Mouse (Mus musculus): ENCODE results near the gene Sema3f.

Gene Sema3f

GRCm38 (mm10) chr9:107688939-107689338, 21.3 kb downstream of the Sema3f start:
- no peak for DNase-seq

- DNase-seq: no peak
Measured at GRCm38 (mm10) chr9:107688415-107688814, 21.9 kb downstream of the Sema3f start.

GRCm38 (mm10) chr9:107685231-107685981, 24.9 kb downstream of the Sema3f start:
- DNase-seq: peak; percentile 83

GRCm38 (mm10) chr9:107682405-107682804, 27.9 kb downstream of the Sema3f start:
- no peak for DNase-seq

GRCm38 (mm10) chr9:107679501-107679900, 30.8 kb downstream of the Sema3f start, which contains the start of gene Gnat1:
Gene Gnat1, minus strand, starts transcription at chr9:107679712.
- no peak for DNase-seq

- no peak for DNase-seq
Measured at GRCm38 (mm10) chr9:107678861-107679260, 31.4 kb downstream of the Sema3f start.

- peak; percentile 87 for DNase-seq
Measured at GRCm38 (mm10) chr9:107677819-107678526, 32.3 kb downstream of the Sema3f start.

GRCm38 (mm10) chr9:107677091-107677784, 33.0 kb downstream of the Sema3f start:
- DNase-seq: no peak

GRCm38 (mm10) chr9:107676302-107676701, 34.0 kb downstream of the Sema3f start:
- DNase-seq: no peak

GRCm38 (mm10) chr9:107675671-107676301, 34.5 kb downstream of the Sema3f start:
- DNase-seq: peak; percentile 79

GRCm38 (mm10) chr9:107674609-107675429, 35.5 kb downstream of the Sema3f start:
- DNase-seq: peak; percentile 65

GRCm38 (mm10) chr9:107670259-107670658, 40.0 kb downstream of the Sema3f start:
- DNase-seq: peak; percentile 65

GRCm38 (mm10) chr9:107669480-107669945, 40.8 kb downstream of the Sema3f start, which contains the start of gene Slc38a3:
Gene Slc38a3, minus strand, starts transcription at chr9:107669530.
- DNase-seq: peak; percentile 41

- no peak for DNase-seq
Measured at GRCm38 (mm10) chr9:107668916-107669315, 41.4 kb downstream of the Sema3f start.

GRCm38 (mm10) chr9:107668011-107668410, 42.3 kb downstream of the Sema3f start:
- no peak for DNase-seq

- peak; percentile 83 for DNase-seq
Measured at GRCm38 (mm10) chr9:107667219-107667618, 43.1 kb downstream of the Sema3f start.

- DNase-seq: no peak
Measured at GRCm38 (mm10) chr9:107666751-107667205, 43.5 kb downstream of the Sema3f start.

- no peak for DNase-seq
Measured at GRCm38 (mm10) chr9:107665308-107665707, 45.0 kb downstream of the Sema3f start.

GRCm38 (mm10) chr9:107663525-107663924, 46.8 kb downstream of the Sema3f start:
- DNase-seq: no peak

GRCm38 (mm10) chr9:107662342-107662741, 47.9 kb downstream of the Sema3f start:
- no peak for DNase-seq

GRCm38 (mm10) chr9:107660777-107661176, 49.5 kb downstream of the Sema3f start:
- no peak for DNase-seq

- DNase-seq: no peak
Measured at GRCm38 (mm10) chr9:107659961-107660360, 50.3 kb downstream of the Sema3f start.

Measured in kidney, postnatal 14 days (tissue).